Mouse (Mus musculus): ENCODE data around the gene Baiap2l2. TPM values are rescaled to one million over a fixed set of nuclear protein-coding genes. Genes with fewer than 3 reads are reported as not detected.

The Baiap2l2 gene
- polyA plus RNA-seq (2012), result not detected in 2 replicates

DNA sequence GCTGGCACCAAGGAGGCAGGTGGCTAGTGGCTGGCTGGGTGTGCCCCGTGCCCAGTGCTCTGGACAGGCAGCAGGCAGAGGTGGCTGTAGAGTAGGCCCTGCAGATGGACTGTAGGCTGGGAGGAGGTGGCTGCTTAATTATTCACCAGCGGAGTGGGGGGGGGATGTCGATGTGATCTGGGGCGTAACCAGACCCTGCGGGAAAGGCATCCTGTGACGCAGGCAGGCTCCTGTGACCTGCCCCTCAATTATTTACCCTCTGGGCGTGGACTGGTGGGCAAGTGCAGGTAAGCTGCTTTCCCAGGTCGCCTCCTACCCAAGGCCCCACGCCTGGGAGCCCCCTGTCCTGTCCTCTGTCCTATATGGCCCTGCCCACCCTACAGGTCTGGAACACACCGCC, at the start of gene Baiap2l2:
Gene Baiap2l2 (minus strand): TSS at position 139 of the 400 bp plus-strand sequence.
- TF ChIP-seq GATA1 (IDR thresholded peaks at IDR 0.05; ENCODE audit: low read length), result no peak

- no peak for TF ChIP-seq GATA1 (IDR thresholded peaks at IDR 0.05; ENCODE audit: low read length)
These were observed 48.1 kb upstream of the Baiap2l2 start for GRCm38 (mm10) chr15:79333409-79333808.

DNA sequence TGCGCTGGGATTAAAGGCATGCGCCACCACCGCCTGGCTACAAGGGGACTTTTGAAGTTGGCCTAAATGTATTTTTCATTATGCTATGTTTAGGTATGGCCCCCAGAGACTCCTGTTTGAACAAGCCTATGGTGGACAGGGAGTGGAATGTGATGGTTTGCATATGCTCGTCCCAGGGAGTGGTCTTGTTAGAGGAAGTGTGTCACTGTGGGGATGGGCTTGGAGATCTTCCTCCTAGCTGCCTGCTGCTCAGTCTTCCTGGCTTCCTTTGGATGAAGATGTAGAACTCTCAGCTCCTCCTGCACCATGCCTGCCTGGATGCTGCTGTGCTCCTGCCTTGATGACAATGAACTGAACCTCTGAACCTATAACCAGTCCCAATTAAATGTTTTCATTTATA, 45.2 kb upstream of the Baiap2l2 start:
- no peak for TF ChIP-seq GATA1 (IDR thresholded peaks at IDR 0.05; ENCODE audit: low read length)

DNA sequence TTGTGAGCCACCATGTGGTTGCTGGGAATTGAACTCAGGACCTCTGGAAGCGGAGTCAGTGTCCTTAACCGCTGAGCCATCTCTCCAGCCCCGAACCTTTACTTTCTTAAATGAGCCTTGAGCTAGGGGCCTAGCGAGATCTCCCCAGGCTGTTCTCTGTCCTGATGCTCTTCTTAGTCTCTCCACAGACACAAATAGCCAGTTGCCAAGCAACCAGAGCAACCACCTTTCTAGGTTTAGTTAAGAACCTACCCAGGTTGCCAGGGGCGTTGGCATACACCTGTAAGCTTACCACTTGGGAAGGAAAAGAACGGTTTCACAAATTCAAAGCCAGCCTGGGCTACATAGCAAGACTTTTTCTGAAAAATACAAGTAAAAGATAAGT, 44.6 kb upstream of the Baiap2l2 start:
- TF ChIP-seq GATA1 (IDR thresholded peaks at IDR 0.05; ENCODE audit: low read length), result no peak

DNA sequence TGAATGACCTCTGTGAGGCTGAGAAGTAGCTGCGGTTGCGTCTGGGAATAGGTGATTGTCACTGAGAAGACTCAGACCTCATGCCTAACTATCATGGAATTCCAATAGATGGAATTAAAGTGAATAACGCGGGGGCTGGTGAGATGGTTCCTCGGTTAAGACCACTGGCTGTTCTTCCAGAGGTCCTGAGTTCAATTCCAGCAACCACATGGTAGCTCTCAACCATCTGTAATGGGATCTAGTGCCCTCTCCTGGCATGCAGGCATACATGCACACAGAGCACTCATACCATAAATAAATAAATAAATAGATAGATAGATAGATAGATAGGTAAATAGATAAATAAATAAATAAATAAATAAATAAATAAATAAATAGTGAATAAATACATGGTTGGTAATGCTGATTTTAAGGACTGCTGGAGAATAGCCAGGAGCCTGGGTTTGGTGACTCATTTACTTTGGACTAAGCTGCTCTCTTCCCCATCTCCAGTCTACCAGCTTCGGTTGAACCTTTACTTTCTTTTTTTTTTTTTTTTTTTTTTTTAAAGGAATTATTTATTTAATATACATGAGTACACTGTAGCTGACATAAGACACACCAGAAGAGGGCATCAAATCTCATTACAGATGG, 44.1 kb upstream of the Baiap2l2 start:
- no peak for TF ChIP-seq GATA1 (IDR thresholded peaks at IDR 0.05; ENCODE audit: low read length)

- no peak for TF ChIP-seq GATA1 (IDR thresholded peaks at IDR 0.05; ENCODE audit: low read length)
These were observed 43.6 kb upstream of the Baiap2l2 start for GRCm38 (mm10) chr15:79328939-79329275.

DNA sequence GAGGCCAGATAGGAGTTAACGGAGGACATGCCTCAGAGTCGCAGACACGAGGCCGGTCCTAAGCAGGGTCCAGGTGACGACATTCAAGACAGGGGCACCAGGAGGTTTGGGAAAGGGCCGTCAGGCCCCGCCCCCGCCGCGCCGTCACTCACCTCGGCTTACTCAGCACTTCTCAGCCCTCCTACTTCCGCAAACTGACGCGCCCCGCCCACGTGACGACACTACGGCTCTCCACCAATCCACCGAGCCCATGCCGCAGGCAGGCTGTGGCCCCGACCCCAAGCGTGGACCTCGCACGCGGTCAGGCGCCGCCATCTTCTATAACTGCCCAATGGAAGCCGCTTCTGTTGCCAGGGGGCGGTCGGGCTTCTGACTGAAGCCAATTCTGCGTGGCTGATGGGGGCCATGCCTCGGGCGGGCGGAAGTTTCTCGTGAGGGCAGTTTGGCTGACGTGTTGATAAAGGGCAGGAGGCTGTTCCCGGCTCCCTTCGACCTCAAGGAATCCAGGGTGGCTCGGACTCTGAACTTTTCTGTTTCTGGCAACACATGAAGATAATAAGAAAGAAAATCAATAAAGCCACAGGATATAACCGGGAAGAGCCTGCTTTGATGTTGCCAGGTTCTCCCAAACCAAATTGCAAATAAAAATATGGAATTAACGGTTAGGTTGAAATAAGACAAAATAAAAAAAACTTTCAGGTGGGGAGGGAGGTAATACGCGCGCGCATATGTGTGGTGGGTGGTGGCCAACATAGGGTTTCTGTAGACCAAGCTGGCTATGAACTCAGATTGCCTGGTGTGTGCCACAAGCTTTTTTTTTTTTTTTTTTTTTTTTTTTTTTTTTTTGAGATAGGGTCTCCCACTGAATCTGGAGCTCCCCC, 43.0 kb upstream of the Baiap2l2 start, which contains the start of gene Pla2g6:
Gene Pla2g6 (minus strand): TSS at position 333 of the 881 bp plus-strand sequence.
- TF ChIP-seq GATA1 (IDR thresholded peaks at IDR 0.05; ENCODE audit: low read length), result no peak

DNA sequence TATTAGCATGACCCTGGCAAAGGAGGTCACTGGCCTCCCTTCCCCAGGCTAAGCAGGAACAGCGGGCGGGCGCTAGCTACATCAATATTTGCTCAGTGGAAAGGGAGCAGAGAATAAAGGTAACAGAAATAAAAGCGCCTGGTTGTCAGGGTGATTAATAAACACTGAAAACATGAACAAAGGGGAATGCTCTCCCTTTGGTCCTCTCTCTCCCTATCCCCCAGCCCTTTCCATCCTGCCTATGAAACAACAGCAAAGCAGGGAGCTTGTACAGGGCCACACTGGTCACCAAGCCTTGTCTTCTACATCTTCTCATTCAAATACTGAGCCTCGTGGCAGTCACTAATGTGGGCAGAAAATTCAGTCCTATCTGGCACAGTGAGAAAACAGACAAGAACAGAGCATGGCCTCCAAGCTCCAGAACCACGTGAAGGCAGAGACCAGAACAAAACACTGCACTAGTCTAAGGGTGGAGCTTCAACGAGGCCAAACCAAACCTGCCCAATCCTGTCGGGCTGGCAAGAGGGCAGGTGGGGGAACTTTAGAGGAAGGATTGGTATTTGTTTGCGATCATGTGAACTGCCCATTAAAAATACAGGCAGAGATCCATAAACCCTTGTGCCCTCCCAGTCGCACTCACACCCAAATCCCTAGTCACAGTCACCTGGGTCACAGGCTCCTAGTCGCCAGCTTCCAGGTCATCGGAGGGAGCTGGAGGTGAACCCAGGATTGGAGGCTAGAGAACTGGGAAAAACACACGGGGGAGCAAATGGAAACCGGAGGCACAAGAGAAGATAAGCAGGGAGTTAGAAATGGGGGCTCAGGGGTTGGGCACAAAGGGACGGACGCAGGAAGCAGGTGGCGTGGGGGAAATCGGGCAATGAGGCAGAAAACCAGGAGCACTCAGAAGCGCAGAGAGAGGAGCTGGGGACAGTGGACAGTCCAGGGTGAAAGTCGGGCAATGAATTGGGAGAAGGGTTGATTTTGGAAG, 41.9 kb upstream of the Baiap2l2 start:
- TF ChIP-seq GATA1 (IDR thresholded peaks at IDR 0.05; ENCODE audit: low read length), result no peak

DNA sequence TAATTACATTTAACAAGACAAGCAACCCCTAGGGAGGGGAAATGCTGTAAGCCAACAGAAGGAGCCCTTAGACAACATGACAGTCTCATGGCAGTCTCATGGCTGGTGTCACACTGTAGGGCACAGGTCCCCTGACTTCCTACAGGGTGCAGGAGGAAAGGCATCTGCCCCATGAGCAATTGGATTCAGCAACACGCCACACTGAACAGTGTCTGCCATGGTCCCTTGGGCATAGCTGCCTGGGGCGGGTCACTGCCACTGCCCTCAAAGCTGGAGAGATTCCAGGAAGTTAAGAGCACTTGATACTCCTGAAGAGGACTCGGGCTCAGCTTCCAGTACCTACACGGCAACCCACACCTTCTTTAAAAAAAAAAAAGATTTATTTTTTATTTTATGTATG, 40.9 kb upstream of the Baiap2l2 start:
- TF ChIP-seq GATA1 (IDR thresholded peaks at IDR 0.05; ENCODE audit: low read length), result no peak

DNA sequence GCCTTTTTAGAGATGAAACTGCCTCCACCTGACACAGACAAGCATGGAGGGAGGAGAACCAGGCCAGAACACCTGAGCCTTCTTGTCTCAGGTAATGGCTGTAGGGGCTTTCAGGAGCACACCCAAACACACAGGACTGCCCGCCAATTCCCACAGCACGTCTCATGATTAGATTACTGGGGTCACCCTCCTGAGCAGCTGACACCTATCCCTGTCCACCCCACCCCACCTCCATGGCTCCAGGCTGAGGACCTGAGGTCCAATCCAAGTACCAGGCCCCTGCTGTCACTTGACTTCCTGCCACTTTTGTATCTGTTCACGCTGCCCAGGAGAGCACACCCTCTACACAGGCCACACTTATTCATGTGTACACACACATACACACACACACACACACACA, 40.4 kb upstream of the Baiap2l2 start:
- TF ChIP-seq GATA1 (IDR thresholded peaks at IDR 0.05; ENCODE audit: low read length), result no peak

- TF ChIP-seq GATA1 (IDR thresholded peaks at IDR 0.05; ENCODE audit: low read length), result no peak
These were observed 39.0 kb upstream of the Baiap2l2 start for GRCm38 (mm10) chr15:79324373-79324772.

GRCm38 (mm10) chr15:79323791-79324155, 38.4 kb upstream of the Baiap2l2 start:
- no peak for TF ChIP-seq GATA1 (IDR thresholded peaks at IDR 0.05; ENCODE audit: low read length)

- TF ChIP-seq GATA1 (IDR thresholded peaks at IDR 0.05; ENCODE audit: low read length), result no peak
These were observed 37.9 kb upstream of the Baiap2l2 start for GRCm38 (mm10) chr15:79322991-79323790.

GRCm38 (mm10) chr15:79322281-79322990, 37.1 kb upstream of the Baiap2l2 start:
- no peak for TF ChIP-seq GATA1 (IDR thresholded peaks at IDR 0.05; ENCODE audit: low read length)
